Mouse (Mus musculus) left cerebral cortex, postnatal 25 days (tissue): ENCODE results near the gene Nr5a2. TPM values are rescaled to one million over a fixed set of nuclear protein-coding genes. Genes with fewer than 3 reads are reported as not detected.
"Not testable (repeated sequence)": the region's sequence is repeated elsewhere in the genome, so short reads cannot be mapped to it uniquely, and the experiment has no call there.

Experiments
- DNase-seq, 2 experiments: peaks; one replicate each; pipeline ENCODE4 v3.0.0; 2022; ENCODE audit warnings: low spot score in 2 of 2, mixed read lengths in 1 of 2
- intact Hi-C: fragments of 180-260 bp; cut with DNase I; formaldehyde crosslinking; loops from one replicate; pipeline ENCODE4 v1.15.1; 2025
- total RNA-seq, 2 experiments: library from RNA; stranded (reverse); gene quantifications; 2 replicates each; pipeline ENCODE4 v1.2.3; 2021

The Nr5a2 gene
- total RNA-seq, 2 experiments from 2014 or later = not detected

GRCm38 (mm10) chr1:136866481-136867092 lies 93.7 kb downstream of the Nr5a2 start:
- no peak for DNase-seq
- intact Hi-C loops = no loop called here

- DNase-seq = no peak
- intact Hi-C loops = no loop called here
Observed at GRCm38 (mm10) chr1:136863209-136863608, 97.0 kb downstream of the Nr5a2 start.

GRCm38 (mm10) chr1:136859454-136859853 lies 100.8 kb downstream of the Nr5a2 start:
- no peak for DNase-seq
- intact Hi-C loops = no loop called here

- intact Hi-C loops = no loop called here
Observed at GRCm38 (mm10) chr1:136858724-136859123, 101.5 kb downstream of the Nr5a2 start.

GRCm38 (mm10) chr1:136856104-136856503 lies 104.1 kb downstream of the Nr5a2 start:
- no peak for DNase-seq
- intact Hi-C loops = no loop called here

More at GRCm38 (mm10) chr1:136858724-136859123, 101.5 kb downstream of the Nr5a2 start:
- no peak for DNase-seq

GRCm38 (mm10) chr1:136848791-136849190 lies 111.5 kb downstream of the Nr5a2 start:
- no peak for DNase-seq
- intact Hi-C loops = no loop called here

- intact Hi-C loops = no loop called here
- no peak for DNase-seq
Observed at GRCm38 (mm10) chr1:136846081-136846480, 114.2 kb downstream of the Nr5a2 start.

GRCm38 (mm10) chr1:136845341-136845740 lies 114.9 kb downstream of the Nr5a2 start:
- intact Hi-C loops = no loop called here
- no peak for DNase-seq

GRCm38 (mm10) chr1:136840512-136840911 lies 119.7 kb downstream of the Nr5a2 start:
- no peak for DNase-seq
- intact Hi-C loops = no loop called here

GRCm38 (mm10) chr1:136839202-136839601 lies 121.0 kb downstream of the Nr5a2 start:
- DNase-seq = no peak
- intact Hi-C loops = no loop called here

- DNase-seq = no peak
- intact Hi-C loops = no loop called here
Observed at GRCm38 (mm10) chr1:136832305-136833152, 127.7 kb downstream of the Nr5a2 start.

GRCm38 (mm10) chr1:136830992-136831391 lies 129.3 kb downstream of the Nr5a2 start:
- intact Hi-C loops = no loop called here
- no peak for DNase-seq

- DNase-seq = no peak
- intact Hi-C loops = no loop called here
Observed at GRCm38 (mm10) chr1:136829931-136830330, 130.3 kb downstream of the Nr5a2 start.

- DNase-seq = no peak
- intact Hi-C loops = no loop called here
Observed at GRCm38 (mm10) chr1:136823897-136824296, 136.4 kb downstream of the Nr5a2 start.

GRCm38 (mm10) chr1:136800625-136801024 lies 159.6 kb downstream of the Nr5a2 start:
- intact Hi-C loops = no loop called here
- no peak for DNase-seq

GRCm38 (mm10) chr1:136796361-136797090 lies 163.7 kb downstream of the Nr5a2 start:
- intact Hi-C loops = no loop called here
- no peak for DNase-seq

GRCm38 (mm10) chr1:136792957-136793883 lies 167.0 kb downstream of the Nr5a2 start:
- DNase-seq, intact Hi-C loops: not testable (repeated sequence)
